Mouse (Mus musculus) heart, embryonic 10.5 days (tissue): ENCODE measurements around the gene Afg3l1. TPM values are rescaled to one million over a fixed set of nuclear protein-coding genes. Genes with fewer than 3 reads are reported as not detected.
"Not testable (repeated sequence)": the region's sequence is repeated elsewhere in the genome, so short reads cannot be mapped to it uniquely, and the experiment has no call there.

ENCODE experiments used
- DNase-seq: peaks from one replicate; pipeline ENCODE4 v3.0.0-alpha.2; 2017; ENCODE audit warnings: low spot score
- H3K27ac ChIP-seq: fragments of 300-500 bp; sonication (generic); 2 replicates; pipeline ENCODE4 v1.5.1; 2016; ENCODE audit warnings: mild to moderate bottlenecking
- H3K27me3 ChIP-seq: fragments of 300-500 bp; sonication (generic); 2 replicates; pipeline ENCODE4 v1.6.1; 2016; ENCODE audit warnings: mild to moderate bottlenecking; ENCODE audit not compliant: poor library complexity, insufficient read depth, severe bottlenecking
- H3K36me3 ChIP-seq: fragments of 300-500 bp; sonication (generic); 2 replicates; pipeline ENCODE4 v1.6.1; 2016; ENCODE audit warnings: mild to moderate bottlenecking, moderate library complexity
- H3K4me1 ChIP-seq: fragments of 300-500 bp; sonication (generic); 2 replicates; pipeline ENCODE4 v1.6.1; 2016; ENCODE audit warnings: mild to moderate bottlenecking
- H3K4me3 ChIP-seq: fragments of 300-500 bp; sonication (generic); 2 replicates; pipeline ENCODE4 v1.5.1; 2016; ENCODE audit warnings: mild to moderate bottlenecking, moderate library complexity
- H3K9me3 ChIP-seq: fragments of 300-500 bp; sonication (generic); 2 replicates; pipeline ENCODE4 v1.6.1; 2016; ENCODE audit warnings: mild to moderate bottlenecking, moderate library complexity
- WGBS: fragments of 180-500 bp; shearing (Covaris S2); methylation state at CpG from one replicate; pipeline ENCODE4 v1.1.7; 2016; 5-methylcytosine and 5-hydroxymethylcytosine counted together
- polyA plus RNA-seq: library from polyadenylated mRNA; unstranded; fragments of >200 nt; fragmentation: Nextera tagmentation; extraction: Ambion mirVana; gene quantifications from 2 replicates; pipeline ENCODE4 v1.2.1, GENCODE M21; 2016

Afg3l1 gene
- polyA plus RNA-seq, 1 experiment from 2014 or later = 63.8 TPM

DNA sequence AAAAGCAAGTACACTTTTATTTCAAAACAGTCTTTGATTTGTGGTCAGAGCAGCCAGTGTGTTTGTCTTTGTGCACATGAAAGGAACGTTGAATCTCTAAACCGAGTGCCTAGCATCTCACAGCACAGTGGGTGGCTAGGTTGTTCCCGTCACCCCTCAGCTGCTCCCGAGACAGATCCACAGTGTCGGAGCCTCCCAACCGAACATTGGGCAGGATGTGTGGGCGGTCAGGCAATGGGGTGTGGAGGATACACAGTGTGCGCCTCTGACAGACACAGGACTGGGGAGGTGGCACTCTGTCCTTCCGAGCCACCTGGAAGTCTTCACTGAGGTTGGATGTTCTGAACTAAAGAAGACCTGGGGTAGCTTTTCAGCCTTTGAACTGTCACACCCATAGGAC, 28.0 kb downstream of the Afg3l1 start:
- no peak for DNase-seq
- Histone ChIP-seq H3K27me3 (no peaks in the 10 kb centered on the region), H3K9me3 (0 out of 2 replicates have a peak, but pooled peaks cover 4% of the 10 kb centered on the region), H3K36me3 (peaks cover 88% of the 10 kb centered on the region), H3K4me3 (no peak overlapping the region), H3K27ac (no peak overlapping the region), H3K4me1 (no peaks in the 10 kb centered on the region)
- WGBS = 89% methylated on average over 9 of the region's 9 CpGs

DNA sequence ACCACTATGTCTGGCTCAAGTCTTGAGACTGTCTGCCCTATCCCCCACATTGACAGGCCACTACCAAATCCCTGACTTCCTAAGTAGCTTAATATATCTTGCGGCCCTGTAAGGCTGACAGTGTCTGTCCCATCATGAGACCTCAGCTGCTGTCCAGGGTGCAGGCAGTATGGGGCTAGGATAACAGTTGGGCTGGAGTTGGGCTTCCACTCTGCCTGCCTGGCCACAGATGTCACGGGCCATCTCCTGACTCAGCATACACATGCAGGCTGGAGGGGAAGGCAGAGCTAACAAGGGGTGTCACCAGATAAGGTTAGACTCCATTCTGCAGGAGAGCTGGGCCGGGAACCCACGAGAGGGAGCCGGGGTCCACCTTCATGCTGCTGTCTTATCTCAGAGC, 29.4 kb downstream of the Afg3l1 start:
- H3K9me3 ChIP-seq = 0 out of 2 replicates have a peak, but pooled peaks cover 4% of the 10 kb centered on the region
- H3K27me3 ChIP-seq = no peaks in the 10 kb centered on the region
- 87% methylated on average over 5 of the region's 5 CpGs for WGBS
- H3K4me1 ChIP-seq = no peaks in the 10 kb centered on the region
- no peak for DNase-seq
- peaks cover 74% of the 10 kb centered on the region for H3K36me3 ChIP-seq
- H3K4me3 ChIP-seq = no peak overlapping the region
- H3K27ac ChIP-seq = no peak overlapping the region

DNA sequence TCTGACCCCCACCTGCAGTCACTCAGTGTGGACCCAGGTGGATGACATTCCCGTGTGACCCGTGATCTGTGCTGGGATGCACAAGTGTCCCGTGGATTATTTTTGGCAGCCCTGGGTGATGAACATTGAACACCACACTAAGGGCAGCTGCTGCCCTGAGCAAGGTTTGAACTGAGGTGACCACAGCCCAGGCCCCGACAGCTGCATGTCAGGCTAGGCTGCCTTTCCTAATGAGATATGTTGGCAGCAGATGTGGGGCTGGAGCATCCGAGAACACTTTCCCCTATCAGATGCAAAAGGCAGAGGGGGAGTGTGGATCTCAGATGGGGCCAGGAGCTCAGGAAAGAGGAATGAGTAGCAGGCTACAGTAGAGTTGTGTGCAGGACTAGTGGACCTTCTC, 33.1 kb downstream of the Afg3l1 start:
- Histone ChIP-seq H3K4me1 (peaks cover 25% of the 10 kb centered on the region), H3K4me3 (no peak overlapping the region), H3K27me3 (peaks cover 33% of the 10 kb centered on the region), H3K27ac (no peak overlapping the region), H3K9me3 (no peaks in the 10 kb centered on the region), H3K36me3 (peaks cover 42% of the 10 kb centered on the region)
- no peak for DNase-seq
- 69% methylated on average over 5 of the region's 5 CpGs for WGBS

DNA sequence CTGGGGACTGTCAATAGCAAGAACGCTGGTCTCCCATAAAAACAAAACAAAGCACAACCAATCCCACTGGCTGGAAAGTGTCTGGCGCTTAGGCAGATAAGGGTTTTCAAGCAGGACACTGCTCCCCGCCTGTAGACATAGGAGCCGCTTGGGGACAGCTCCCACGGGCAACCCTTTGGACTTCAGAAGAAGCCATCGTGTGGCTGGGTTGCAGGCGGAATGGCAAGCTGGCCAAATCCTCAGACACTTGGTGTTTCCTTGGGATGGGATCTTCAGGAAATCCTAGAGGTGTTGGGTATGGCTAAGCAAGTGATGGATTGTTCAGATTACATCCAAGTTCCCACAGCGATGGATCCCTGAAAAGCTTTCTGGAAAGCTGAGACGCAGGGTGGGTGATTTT, 36.4 kb downstream of the Afg3l1 start:
- 1% methylated on average over 9 of the region's 9 CpGs for WGBS
- H3K36me3 ChIP-seq = peaks cover 10% of the 10 kb centered on the region
- peaks cover 50% of the 10 kb centered on the region for H3K27me3 ChIP-seq
- peak overlapping the region; percentile 81; the same call in 1 of the 2 replicates for H3K27ac ChIP-seq
- DNase-seq = no peak
- peaks cover 31% of the 10 kb centered on the region for H3K4me1 ChIP-seq
- H3K4me3 ChIP-seq = peak overlapping the region; percentile 81
- no peaks in the 10 kb centered on the region for H3K9me3 ChIP-seq

DNA sequence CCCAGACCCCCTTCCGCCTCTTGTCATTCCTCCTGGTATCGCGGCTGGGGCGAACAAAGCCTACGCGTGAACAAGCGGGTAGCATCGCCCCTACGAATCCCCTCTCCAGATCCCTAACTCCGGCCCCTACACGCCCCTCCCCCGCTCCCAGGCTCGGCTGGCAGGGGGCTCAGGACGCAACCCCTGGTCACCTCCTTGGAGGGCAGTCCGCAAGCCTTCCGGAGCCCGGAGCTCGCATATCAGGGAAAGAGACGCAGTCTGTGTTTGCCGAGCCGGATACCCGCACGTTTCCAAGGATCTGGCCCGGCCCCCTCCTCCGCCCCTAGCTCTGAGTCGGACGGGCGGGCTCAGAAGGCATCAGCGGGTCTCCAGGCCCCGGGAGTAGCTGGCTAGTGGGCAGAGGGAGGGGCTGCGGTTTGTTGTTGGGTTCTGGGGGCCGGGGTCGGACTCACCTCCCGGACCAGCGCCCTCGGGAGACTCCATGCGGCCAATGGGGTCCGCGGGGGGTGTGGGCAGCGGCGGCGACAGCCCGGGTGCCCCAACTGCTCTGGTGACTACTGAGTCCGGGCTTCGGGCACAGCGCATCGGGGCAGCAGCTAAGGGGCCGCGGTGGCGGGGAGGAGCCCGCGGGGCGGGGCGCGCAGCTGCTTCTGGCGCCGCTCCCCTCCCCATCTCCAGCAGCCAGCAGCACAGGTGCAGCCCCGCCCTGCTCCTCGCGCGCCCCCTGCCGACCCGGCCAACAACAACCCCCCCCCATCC, 37.3 kb downstream of the Afg3l1 start, which contains the start of gene Dbndd1:
Dbndd1 (minus strand) TSS at position 683 of the 759 bp plus-strand sequence.
- Histone ChIP-seq H3K36me3 (peaks cover 2% of the 10 kb centered on the region; the same call in 1 of the 2 replicates), H3K9me3 (no peaks in the 10 kb centered on the region), H3K27me3 (peaks cover 50% of the 10 kb centered on the region), H3K4me3 (peak within 1 kb of the TSS; percentile 81), H3K27ac (peak within 1 kb of the TSS; percentile 81), H3K4me1 (peaks cover 38% of the 10 kb centered on the region)
- WGBS = under 1% methylated on average over 55 of the region's 63 CpGs
- no peak for DNase-seq

DNA sequence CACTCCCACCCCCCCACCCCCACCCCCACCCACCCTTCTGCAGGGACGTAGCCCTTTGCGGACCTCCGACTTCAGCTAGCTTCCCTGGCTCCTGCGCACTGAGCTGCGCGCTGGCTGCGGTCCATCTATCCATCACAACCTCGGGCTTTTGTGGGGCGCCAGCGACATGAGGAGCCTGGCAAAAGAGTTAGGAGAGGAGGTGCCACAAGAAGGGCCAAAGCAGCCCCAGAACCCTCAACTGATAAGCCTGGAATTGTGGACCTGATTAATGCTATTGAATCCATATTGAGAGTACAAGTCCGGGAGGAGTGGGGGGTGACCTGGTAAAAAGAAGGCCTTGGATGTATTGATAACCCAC, 37.8 kb downstream of the Afg3l1 start:
- WGBS = under 1% methylated on average over 11 of the region's 11 CpGs
- H3K9me3 ChIP-seq = no peaks in the 10 kb centered on the region
- H3K4me1 ChIP-seq = peaks cover 38% of the 10 kb centered on the region
- peaks cover 4% of the 10 kb centered on the region; the same call in 1 of the 2 replicates for H3K36me3 ChIP-seq
- no peak for DNase-seq
- peak overlapping the region; percentile 81 for H3K27ac ChIP-seq
- H3K4me3 ChIP-seq = peak overlapping the region; percentile 81
- H3K27me3 ChIP-seq = peaks cover 50% of the 10 kb centered on the region

DNA sequence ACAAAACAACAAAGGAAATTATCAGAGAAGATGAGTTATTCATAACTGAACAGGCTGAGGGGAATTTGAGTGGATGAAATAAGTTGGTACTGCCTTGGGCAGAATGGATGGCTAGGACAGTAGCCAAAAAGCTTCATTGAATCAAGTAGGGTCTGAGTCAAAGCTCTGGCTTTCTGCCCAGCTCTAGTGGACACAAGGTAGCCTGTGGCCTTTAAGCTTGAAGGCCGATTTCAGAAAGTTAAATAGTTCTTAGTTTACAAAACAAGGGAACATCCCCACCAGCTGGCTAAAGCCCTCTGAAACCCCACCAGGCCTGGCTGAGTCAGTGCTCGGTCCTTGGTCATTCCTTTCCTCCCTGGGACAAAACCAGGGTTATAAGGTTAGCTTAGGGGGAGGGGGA, 38.9 kb downstream of the Afg3l1 start:
- DNase-seq = no peak
- peaks cover 38% of the 10 kb centered on the region for H3K4me1 ChIP-seq
- no peak overlapping the region for H3K4me3 ChIP-seq
- peaks cover 50% of the 10 kb centered on the region for H3K27me3 ChIP-seq
- no peak overlapping the region for H3K27ac ChIP-seq
- peaks cover 15% of the 10 kb centered on the region; the same call in 1 of the 2 replicates for H3K36me3 ChIP-seq
- 45% methylated on average over 2 of the region's 2 CpGs for WGBS
- no peaks in the 10 kb centered on the region for H3K9me3 ChIP-seq

DNA sequence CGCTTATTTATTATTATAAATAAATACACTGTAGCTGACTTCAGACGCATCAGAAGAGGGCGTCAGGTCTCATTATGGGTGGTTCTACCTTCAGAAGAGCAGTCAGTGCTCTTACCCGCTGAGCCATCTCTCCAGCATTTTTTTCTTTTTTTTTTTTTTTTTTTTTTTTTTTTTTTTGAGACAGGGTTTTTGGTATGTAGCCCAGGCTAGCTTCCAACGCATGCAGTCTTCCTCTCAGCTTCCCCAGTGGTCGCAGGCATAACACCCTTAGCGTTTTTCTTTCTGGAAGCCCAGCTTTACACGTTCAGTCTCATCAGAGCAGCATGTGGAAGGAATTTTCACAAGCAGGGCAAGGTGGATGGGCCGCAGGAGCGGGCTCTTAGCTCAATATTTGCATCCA, 40.5 kb downstream of the Afg3l1 start:
- no peak for DNase-seq
- Histone ChIP-seq H3K4me1 (peaks cover 38% of the 10 kb centered on the region), H3K9me3 (no peaks in the 10 kb centered on the region), H3K27ac (no peak overlapping the region), H3K4me3 (peak overlapping the region; percentile 76), H3K36me3 (peaks cover 28% of the 10 kb centered on the region), H3K27me3 (peaks cover 41% of the 10 kb centered on the region)
- whole genome bisulfite sequencing = 41% methylated on average over 10 of the region's 10 CpGs

DNA sequence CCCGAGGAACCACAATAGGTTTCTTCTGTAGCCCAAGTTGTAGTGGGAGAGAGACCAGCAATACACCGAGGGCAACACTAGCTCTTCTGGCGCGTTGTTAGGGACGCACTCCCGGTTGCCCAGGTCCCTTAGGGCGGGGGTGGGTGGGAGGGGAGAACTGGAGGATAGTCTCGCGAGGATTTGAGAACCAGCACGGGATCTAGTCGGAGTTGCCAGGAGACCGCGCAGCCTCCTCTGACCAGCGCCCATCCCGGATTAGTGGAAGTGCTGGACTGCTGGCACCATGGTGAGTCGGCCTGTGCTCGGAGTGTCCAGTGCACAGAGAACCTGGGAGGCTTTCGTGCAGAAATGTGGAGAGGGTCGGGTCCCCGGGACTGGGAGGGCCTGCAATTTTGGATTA, 41.0 kb downstream of the Afg3l1 start, which contains the start of gene Gas8:
Gas8 (plus strand) TSS at position 168 of the 400 bp plus-strand sequence.
- under 1% methylated on average over 20 of the region's 20 CpGs for WGBS
- peak within 1 kb of the TSS; percentile 68; the same call in 1 of the 2 replicates for H3K27ac ChIP-seq

DNA sequence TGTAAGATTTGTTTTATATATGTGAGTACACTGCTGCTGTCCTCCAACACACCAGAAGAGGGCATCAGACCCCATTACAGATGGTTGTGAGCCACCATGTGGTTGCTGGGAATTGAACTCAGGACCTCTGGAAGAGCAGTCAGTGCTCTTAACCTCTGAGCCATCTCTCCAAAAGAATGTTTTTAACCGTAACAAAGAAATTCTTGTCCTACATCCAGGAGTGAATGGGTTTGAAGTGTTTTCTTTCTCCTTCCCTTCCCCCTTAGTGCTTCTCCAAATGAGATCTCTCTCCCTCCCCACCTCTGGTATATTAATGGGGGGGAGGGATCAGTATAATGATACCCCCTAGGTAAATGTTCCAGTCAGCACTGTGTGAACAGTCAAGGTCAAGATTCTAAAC, 42.3 kb downstream of the Afg3l1 start:
- H3K36me3 ChIP-seq = peaks cover 47% of the 10 kb centered on the region
- not testable (repeated sequence) for H3K27ac ChIP-seq, H3K9me3 ChIP-seq, H3K4me3 ChIP-seq, DNase-seq
- peaks cover 24% of the 10 kb centered on the region for H3K27me3 ChIP-seq
- 94% methylated on average over 1 of the region's 1 CpGs for WGBS
- peaks cover 24% of the 10 kb centered on the region for H3K4me1 ChIP-seq

More for the DNA sequence above, 41.0 kb downstream of the Afg3l1 start, which contains the start of gene Gas8:
- Histone ChIP-seq H3K36me3 (peaks cover 33% of the 10 kb centered on the region), H3K9me3 (no peaks in the 10 kb centered on the region), H3K27me3 (peaks cover 36% of the 10 kb centered on the region), H3K4me1 (peaks cover 34% of the 10 kb centered on the region), H3K4me3 (peak within 1 kb of the TSS; percentile 76)
- peak; percentile 97 for DNase-seq

DNA sequence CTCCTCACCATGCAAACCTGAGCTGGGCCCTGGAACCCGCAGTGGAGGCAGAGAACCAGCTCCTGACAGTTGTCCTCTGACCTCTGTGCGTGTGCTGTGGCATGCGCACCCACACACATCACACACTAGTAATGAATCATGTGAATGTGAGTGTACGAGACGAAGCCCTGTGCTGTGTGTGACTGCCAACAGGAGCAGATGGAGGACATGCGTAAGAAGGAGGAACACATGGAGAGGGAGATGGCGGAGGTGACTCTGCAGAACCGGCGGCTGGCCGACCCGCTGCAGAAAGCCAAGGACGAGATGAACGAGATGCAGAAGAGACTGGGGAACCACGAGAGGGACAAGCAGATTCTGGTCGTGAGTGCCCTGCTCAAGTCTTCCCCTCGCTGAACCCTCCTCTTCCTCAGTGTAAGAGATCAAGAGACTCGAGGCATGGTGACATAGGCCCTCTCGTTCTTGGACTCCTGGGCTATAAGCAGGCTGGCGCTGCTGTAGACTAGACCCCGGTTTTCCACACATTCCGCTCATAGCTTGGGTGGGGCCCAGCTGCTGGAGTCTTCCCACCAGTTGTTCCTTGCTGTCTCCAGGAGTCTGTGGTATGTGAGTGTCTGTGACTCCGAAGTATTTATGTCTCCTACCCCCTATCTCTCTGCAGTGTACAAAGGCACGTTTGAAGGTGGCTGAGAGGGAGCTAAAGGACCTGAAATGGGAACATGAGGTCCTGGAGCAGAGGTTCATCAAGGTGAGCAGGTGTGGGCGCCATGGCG, 50.2 kb downstream of the Afg3l1 start:
- WGBS = 83% methylated on average over 25 of the region's 25 CpGs
- peaks cover 9% of the 10 kb centered on the region; the same call in 1 of the 2 replicates for H3K4me1 ChIP-seq
- no peak for DNase-seq
- H3K4me3 ChIP-seq = no peak overlapping the region
- no peak overlapping the region; the same call in 1 of the 2 replicates for H3K27ac ChIP-seq
- no peaks in the 10 kb centered on the region for H3K9me3 ChIP-seq
- peaks cover 100% of the 10 kb centered on the region for H3K36me3 ChIP-seq
- 0 out of 2 replicates have a peak, but pooled peaks cover 7% of the 10 kb centered on the region for H3K27me3 ChIP-seq

DNA sequence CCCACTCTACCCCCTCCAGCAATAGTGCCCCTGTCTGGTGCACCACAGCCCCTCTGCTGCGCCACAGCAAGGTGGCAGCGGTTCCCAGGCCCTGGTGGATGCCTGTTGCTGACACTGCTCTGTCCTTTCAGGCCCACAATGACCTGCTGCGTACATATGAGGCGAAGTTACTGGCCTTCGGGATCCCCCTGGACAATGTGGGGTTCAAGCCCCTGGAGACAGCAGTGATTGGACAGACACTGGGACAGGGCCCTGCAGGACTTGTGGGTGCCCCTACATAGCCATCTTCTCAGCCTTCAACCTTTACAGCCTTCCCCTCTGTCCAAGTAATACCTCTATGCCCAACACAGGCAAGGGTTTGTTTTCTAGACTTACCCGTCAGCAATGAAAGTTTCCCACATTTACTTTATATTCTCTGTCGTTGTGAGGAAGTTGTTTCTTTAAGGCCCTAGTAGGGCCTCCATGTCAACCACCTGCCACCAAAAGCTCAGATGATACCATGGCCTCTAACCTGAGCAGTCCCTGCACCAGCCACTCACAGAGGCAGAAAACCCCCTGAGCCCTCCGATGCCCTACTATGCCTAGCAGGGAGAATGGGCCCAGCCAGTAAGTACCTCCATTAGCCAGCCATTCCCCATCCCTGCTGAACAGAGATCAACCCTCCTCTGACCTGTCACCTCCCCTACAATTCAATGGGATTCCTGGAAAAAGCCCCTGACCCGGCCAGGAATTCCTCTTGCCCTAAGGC, 58.7 kb downstream of the Afg3l1 start:
- peaks cover 39% of the 10 kb centered on the region for H3K27me3 ChIP-seq
- H3K36me3 ChIP-seq = peaks cover 52% of the 10 kb centered on the region
- no peaks in the 10 kb centered on the region for H3K9me3 ChIP-seq
- no peaks in the 10 kb centered on the region for H3K4me1 ChIP-seq
- 85% methylated on average over 9 of the region's 9 CpGs for WGBS
- DNase-seq = no peak
- no peak overlapping the region for H3K4me3 ChIP-seq
- no peak overlapping the region for H3K27ac ChIP-seq
